Mouse (Mus musculus) CH12.LX (cell line): Measurements from ENCODE around the gene Ptprf. TPM values are rescaled to one million over a fixed set of nuclear protein-coding genes. Genes with fewer than 3 reads are reported as not detected.

Source experiments
- DNase-seq: peaks from one replicate; pipeline ENCODE4 v3.0.0-alpha.2; 2013; ENCODE audit errors: extremely low read depth
- H3K27ac ChIP-seq: 2 replicates; pipeline ENCODE4 v1.5.1; 2012; ENCODE audit warnings: low read depth, mild to moderate bottlenecking, control low read depth, moderate library complexity; ENCODE audit not compliant: insufficient read depth
- H3K27me3 ChIP-seq: replicated peaks from 2 replicates; pipeline ENCODE3; 2012; ENCODE audit warnings: inconsistent platforms
- H3K36me3 ChIP-seq, 2 experiments: replicated peaks in 1 of 2; 2 replicates each; pipeline versions ENCODE3 to v1.6.1; 2012; ENCODE audit warnings: inconsistent platforms in 1 of 2, low read length in 1 of 2, mild to moderate bottlenecking in 1 of 2, mixed read lengths in 1 of 2, moderate library complexity in 1 of 2; ENCODE audit not compliant: control insufficient read depth in 1 of 2, insufficient read depth in 1 of 2
- H3K4me1 ChIP-seq, 2 experiments: 2 replicates each; pipeline ENCODE4 v1.6.1; 2012; ENCODE audit warnings: inconsistent platforms in 1 of 2, moderate library complexity in 1 of 2; ENCODE audit not compliant: insufficient read depth in 2 of 2, control insufficient read depth in 1 of 2
- H3K4me2 ChIP-seq: 2 replicates; pipeline ENCODE4 v1.6.1; 2012; ENCODE audit warnings: low read depth, mild to moderate bottlenecking, control low read depth; ENCODE audit not compliant: poor library complexity, insufficient read depth, severe bottlenecking
- H3K4me3 ChIP-seq, 3 experiments: fragments of 150-350 bp in 1 of 3; sonication (generic) in 1 of 3; replicated peaks in 1 of 3; 2 replicates each; pipeline versions ENCODE3 to v1.5.1; 2011 to 2012; ENCODE audit warnings: low read depth in 2 of 3, low read length in 2 of 3, mild to moderate bottlenecking in 2 of 3, moderate library complexity in 2 of 3, control low read depth in 1 of 3, improper control_type of control experiment in 1 of 3, inconsistent platforms in 1 of 3, mixed read lengths in 1 of 3; ENCODE audit not compliant: poor library complexity in 1 of 3
- H3K79me2 ChIP-seq: replicated peaks from 2 replicates; pipeline ENCODE4 v1.6.1; 2012; ENCODE audit warnings: mild to moderate bottlenecking, moderate library complexity; ENCODE audit not compliant: control insufficient read depth, poor library complexity, insufficient read depth, severe bottlenecking; ENCODE audit errors: extremely low read depth
- H3K9ac ChIP-seq: 2 replicates; pipeline ENCODE4 v1.6.1; 2012; ENCODE audit warnings: low read depth, mild to moderate bottlenecking, control low read depth, moderate library complexity; ENCODE audit not compliant: insufficient read depth
- H3K9me3 ChIP-seq: replicated peaks from 2 replicates; pipeline ENCODE3; 2012; ENCODE audit warnings: low read length, inconsistent platforms, mixed read lengths
- BHLHE40 ChIP-seq: IDR thresholded peaks from 2 replicates; pipeline ENCODE4 v1.6.1; 2011; ENCODE audit warnings: mild to moderate bottlenecking, low read depth, low read length, improper control_type of control experiment
- CHD2 ChIP-seq: IDR thresholded peaks from 2 replicates; pipeline ENCODE4 v1.6.1; 2011; ENCODE audit warnings: low read length, improper control_type of control experiment
- CTCF ChIP-seq, 2 experiments: IDR thresholded peaks in 1 of 2; conservative IDR thresholded peaks in 1 of 2; 2 replicates each; pipeline ENCODE4 v1.5.1; 2011 to 2012; ENCODE audit warnings: low read depth in 2 of 2, low read length in 2 of 2, improper control_type of control experiment in 1 of 2, inconsistent platforms in 1 of 2, mild to moderate bottlenecking in 1 of 2, moderate library complexity in 1 of 2
- GABPA ChIP-seq: IDR thresholded peaks from 2 replicates; pipeline ENCODE4 v1.6.1; 2012; ENCODE audit warnings: low read depth, low read length, improper control_type of control experiment, inconsistent platforms; ENCODE audit not compliant: insufficient replicate concordance
- IRF4 ChIP-seq: IDR thresholded peaks from 2 replicates; pipeline ENCODE4 v1.6.1; 2014; ENCODE audit warnings: low read depth, mild to moderate bottlenecking, inconsistent platforms, low read length, improper control_type of control experiment
- JUND ChIP-seq: conservative IDR thresholded peaks from 2 replicates; pipeline ENCODE4 v1.6.1; 2011; ENCODE audit warnings: low read depth, low read length, improper control_type of control experiment
- KAT2A ChIP-seq: IDR thresholded peaks from 2 replicates; pipeline ENCODE4 v1.6.1; 2012; ENCODE audit warnings: low read length, improper control_type of control experiment, inconsistent platforms; ENCODE audit not compliant: insufficient replicate concordance
- MAZ ChIP-seq: IDR thresholded peaks from 2 replicates; pipeline ENCODE4 v1.6.1; 2012; ENCODE audit warnings: low read depth, mild to moderate bottlenecking, inconsistent platforms, low read length, improper control_type of control experiment, moderate library complexity
- MEF2A ChIP-seq: IDR thresholded peaks from 2 replicates; pipeline ENCODE4 v1.6.1; 2014; ENCODE audit warnings: low read depth, mild to moderate bottlenecking, inconsistent platforms, low read length, improper control_type of control experiment, borderline replicate concordance
- MXI1 ChIP-seq: IDR thresholded peaks from 2 replicates; pipeline ENCODE4 v1.6.1; 2011; ENCODE audit warnings: mild to moderate bottlenecking, low read depth, low read length, improper control_type of control experiment
- MYC ChIP-seq: IDR thresholded peaks from 2 replicates; pipeline ENCODE4 v1.6.1; 2011; ENCODE audit warnings: low read depth, mild to moderate bottlenecking, improper control_type of control experiment, low read length
- NELFE ChIP-seq: IDR thresholded peaks from 2 replicates; pipeline ENCODE4 v1.6.1; 2011; ENCODE audit warnings: low read depth, low read length, improper control_type of control experiment
- RAD21 ChIP-seq: IDR thresholded peaks from 2 replicates; pipeline ENCODE4 v1.6.1; 2011; ENCODE audit warnings: low read depth, mild to moderate bottlenecking, low read length, improper control_type of control experiment, moderate library complexity
- RCOR1 ChIP-seq: conservative IDR thresholded peaks from 2 replicates; pipeline ENCODE4 v1.6.1; 2012; ENCODE audit warnings: low read depth, mild to moderate bottlenecking, inconsistent platforms, low read length, improper control_type of control experiment
- SMC3 ChIP-seq: IDR thresholded peaks from 2 replicates; pipeline ENCODE4 v1.6.1; 2011; ENCODE audit warnings: low read depth, low read length, improper control_type of control experiment
- TBP ChIP-seq: conservative IDR thresholded peaks from 2 replicates; pipeline ENCODE4 v1.6.1; 2011; ENCODE audit warnings: low read depth, low read length, improper control_type of control experiment
- USF2 ChIP-seq: conservative IDR thresholded peaks from 2 replicates; pipeline ENCODE4 v1.6.1; 2011; ENCODE audit warnings: low read depth, low read length, improper control_type of control experiment
- ZKSCAN1 ChIP-seq: IDR thresholded peaks from 2 replicates; pipeline ENCODE4 v1.6.1; 2012; ENCODE audit warnings: low read depth, inconsistent platforms, low read length, improper control_type of control experiment, borderline replicate concordance
- ZNF384 ChIP-seq: IDR thresholded peaks from 2 replicates; pipeline ENCODE4 v1.6.1; 2012; ENCODE audit warnings: low read depth, low read length, improper control_type of control experiment, inconsistent platforms
- dilution Hi-C: fragments of 300-500 bp; cut with MboI; formaldehyde crosslinking; loops from 2 replicates; pipeline ENCODE4 v1.14.3; 2020; ENCODE audit warnings: low sequenced_read_pairs; ENCODE audit not compliant: extremely low pct_unique_long_range_greater_than_20kb, extremely low pct_ligation_motif_present
- in situ Hi-C: fragments of 300-500 bp; cut with MboI; formaldehyde crosslinking; loops from 3 replicates; pipeline ENCODE4 v1.14.3; 2019; ENCODE audit warnings: low sequenced_read_pairs, low pct_ligation_motif_present, low pct_unique_long_range_greater_than_20kb, mixed read lengths
- polyA plus RNA-seq: library from polyadenylated mRNA; unstranded; fragments of >175 nt; gene quantifications from 2 replicates; pipeline ENCODE4 v1.2.1, GENCODE M21; 2012; ENCODE audit warnings: low read depth; ENCODE audit not compliant: insufficient read length
- total RNA-seq, 2 experiments: library from RNA; depleted of rRNA; stranded (reverse); fragments of 300-350 nt in 1 of 2; fragments of >200 nt in 1 of 2; gene quantifications; 2 replicates each; pipeline ENCODE4 v1.2.3; 2012 to 2014

The Ptprf gene
- total and polyA plus RNA-seq, 3 experiments = 0.11 to 0.21 TPM; not detected in 1

DNA sequence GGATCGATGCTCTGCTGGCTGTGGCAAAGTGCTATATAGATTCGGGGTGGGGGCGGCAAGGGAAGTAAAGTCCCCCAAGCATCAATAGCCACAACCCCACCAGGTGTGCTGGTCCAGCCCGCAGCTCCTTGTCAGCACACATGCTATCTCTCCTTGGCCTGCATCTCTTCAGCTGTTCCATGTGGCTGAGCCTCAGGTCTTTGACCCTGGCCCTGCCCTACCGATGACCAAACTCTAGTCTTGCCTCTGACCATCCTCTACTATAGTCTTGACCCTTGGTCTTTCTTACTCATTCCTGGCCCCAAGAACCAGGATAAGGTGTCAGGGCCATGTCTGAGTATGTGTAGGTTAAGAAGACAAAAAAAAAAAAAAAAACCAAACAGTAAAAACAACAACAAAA lies 33.2 kb downstream of the Ptprf start:
- H3K36me3 ChIP-seq = no peaks in the 10 kb centered on the region
- TF ChIP-seq JUND = no peak
- no peak for TF ChIP-seq MXI1
- no peak for TF ChIP-seq GABPA
- TF ChIP-seq BHLHE40 = no peak
- no peak for TF ChIP-seq USF2
- TF ChIP-seq IRF4 = no peak
- H3K79me2 ChIP-seq = no peaks in the 10 kb centered on the region
- DNase-seq = no peak
- peaks cover 94% of the 10 kb centered on the region for H3K27me3 ChIP-seq
- no peak overlapping the region for H3K27ac ChIP-seq
- no peak overlapping the region for H3K9ac ChIP-seq
- no peak overlapping the region for H3K4me2 ChIP-seq
- H3K4me1 ChIP-seq = peaks cover 0 to 5% of the 10 kb centered on the region in 2 experiments; a peak in 2 of 4 replicates
- in situ Hi-C loops = no loop called here
- dilution Hi-C loops = no loop called here
- H3K4me3 ChIP-seq = no peak overlapping the region
- no peaks in the 10 kb centered on the region for H3K9me3 ChIP-seq

DNA sequence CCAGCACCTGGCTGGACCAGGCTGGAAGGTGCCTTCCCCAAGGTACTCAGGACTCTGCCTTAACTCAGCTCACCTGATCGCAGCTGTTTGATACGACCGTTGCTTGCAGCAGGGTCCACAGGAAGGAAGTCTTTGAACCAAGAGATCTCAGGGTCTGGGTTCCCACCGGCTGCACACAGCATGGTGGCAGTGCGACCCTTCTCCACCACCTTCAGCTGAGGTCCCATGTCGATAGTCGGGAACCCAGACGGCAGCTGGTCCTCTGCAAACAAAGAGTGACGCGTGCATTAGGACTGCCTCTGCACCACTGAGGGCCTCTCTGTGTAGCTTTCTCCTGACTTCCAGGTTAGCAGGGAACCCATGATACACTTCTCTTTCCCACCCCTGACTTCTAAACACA lies 33.8 kb downstream of the Ptprf start:
- H3K4me1 ChIP-seq = peaks cover 0 to 5% of the 10 kb centered on the region in 2 experiments; a peak in 2 of 4 replicates
- in situ Hi-C loops (no loop called here), dilution Hi-C loops (no loop called here)
- no peak overlapping the region for H3K4me3 ChIP-seq
- H3K27me3 ChIP-seq = peaks cover 93% of the 10 kb centered on the region
- H3K4me2 ChIP-seq = no peak overlapping the region
- no peak for TF ChIP-seq ZKSCAN1
- no peak for TF ChIP-seq KAT2A
- TF ChIP-seq TBP = no peak
- no peak for TF ChIP-seq BHLHE40
- TF ChIP-seq RCOR1 = no peak
- TF ChIP-seq RAD21 = no peak
- TF ChIP-seq USF2 = no peak
- TF ChIP-seq CTCF (conservative IDR thresholded peaks at IDR 0.05 in 1 of 2, IDR thresholded peaks at IDR 0.05 in 1 of 2; ENCODE audit: low read depth in 2 of 2, low read length in 2 of 2) = no peak
- TF ChIP-seq MAZ = no peak
- TF ChIP-seq CHD2 = no peak
- no peak for TF ChIP-seq SMC3
- no peak for TF ChIP-seq ZNF384
- no peak for TF ChIP-seq NELFE
- no peak for TF ChIP-seq MEF2A
- TF ChIP-seq MYC = no peak
- H3K9me3 ChIP-seq = no peaks in the 10 kb centered on the region
- H3K27ac ChIP-seq = no peak overlapping the region
- no peaks in the 10 kb centered on the region for H3K79me2 ChIP-seq
- H3K36me3 ChIP-seq = no peaks in the 10 kb centered on the region
- DNase-seq = no peak
- H3K9ac ChIP-seq = no peak overlapping the region
